Mouse (Mus musculus) yolk sac, embryonic 10.5 days (tissue): ENCODE measurements at regions not wholly inside any gene's neighbourhood (a gene's known extent, or its start where the extent isn't known, plus 50 kb on each side); places are given as distances from the start of the nearest gene placed in this dataset.
"Not testable (repeated sequence)": the region's sequence is repeated elsewhere in the genome, so short reads cannot be mapped to it uniquely, and the experiment has no call there.

Experiments
- DNase-seq: peaks from one replicate; pipeline ENCODE4 v3.0.0-alpha.2; 2017; ENCODE audit warnings: low spot score

DNA sequence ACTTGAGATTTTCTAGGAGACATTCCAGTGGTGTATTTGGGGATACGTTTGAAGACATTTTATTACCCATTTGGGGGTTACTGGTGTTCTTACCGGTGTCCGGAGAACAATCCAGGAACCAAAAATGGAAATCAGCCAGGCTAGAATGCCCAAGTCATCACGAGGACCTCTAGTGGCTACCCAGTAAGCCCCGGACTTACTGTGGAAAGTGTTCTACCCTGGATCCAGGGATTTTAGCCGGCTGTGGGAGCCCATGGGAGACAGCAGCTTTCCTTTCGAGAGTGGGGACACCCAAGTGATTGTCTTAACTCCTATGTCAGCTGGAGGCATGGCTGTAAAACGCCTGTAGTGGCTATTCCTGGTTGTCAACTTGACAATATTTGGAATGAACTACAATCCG, 77.0 kb upstream of the Lemd2 start:
- DNase-seq: no peak

DNA sequence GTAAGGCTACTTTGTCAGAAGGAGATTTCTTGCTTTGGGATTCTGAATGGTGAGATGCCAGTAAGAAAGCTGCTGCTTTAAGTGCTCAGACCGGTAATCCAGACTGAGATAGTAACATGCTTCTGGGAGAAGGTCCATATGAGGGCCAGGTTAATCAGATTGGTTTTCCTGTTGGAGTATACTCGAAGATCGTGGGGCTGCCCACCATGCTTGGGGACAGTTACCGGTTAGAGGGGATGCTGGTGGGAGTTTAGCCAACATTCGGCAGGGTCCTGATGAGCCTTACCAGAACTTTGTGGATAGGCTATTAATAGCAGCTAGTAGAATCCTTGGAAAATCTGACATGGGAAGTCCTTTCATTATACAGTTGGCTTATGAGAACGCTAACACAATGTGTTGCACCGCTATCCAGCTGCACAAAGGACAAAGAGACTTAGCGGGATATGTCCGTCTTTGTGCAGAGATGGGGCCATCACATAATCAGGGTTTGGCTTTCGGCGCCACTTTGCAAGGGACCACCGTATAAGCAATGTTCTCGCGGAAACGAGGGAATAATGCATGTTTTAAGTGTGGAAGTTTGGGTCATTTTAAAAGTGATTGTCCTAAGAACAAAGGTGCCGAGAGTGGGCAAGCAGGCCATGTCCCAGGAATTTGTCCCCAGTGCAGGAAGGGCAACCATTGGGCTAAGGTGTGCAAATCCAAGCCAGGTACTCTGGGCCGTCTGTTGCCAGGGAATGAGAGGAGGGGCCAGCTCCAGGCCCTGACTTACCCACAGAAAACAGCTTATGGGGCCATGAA, 75.4 kb upstream of the Lemd2 start:
- DNase-seq: not testable (repeated sequence)

DNA sequence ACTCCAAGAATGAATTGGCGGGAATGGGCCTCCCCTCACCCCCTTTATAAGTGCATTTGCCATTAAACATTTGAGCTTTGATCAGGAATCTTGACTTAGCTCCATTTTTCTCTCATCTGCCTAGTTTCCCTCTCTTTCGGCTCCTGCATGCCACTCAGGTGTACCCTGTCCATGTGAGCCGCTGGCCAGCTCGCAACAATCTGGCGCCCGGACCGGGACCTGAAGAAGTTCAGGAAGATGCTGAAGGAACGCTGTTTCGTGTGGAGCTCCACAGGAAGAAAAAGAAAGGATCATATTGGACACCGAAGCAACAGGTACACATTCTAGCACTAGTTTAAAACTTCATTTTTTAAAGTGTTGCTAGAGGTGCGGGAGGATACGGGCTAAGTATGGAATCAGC, 73.5 kb upstream of the Lemd2 start:
- DNase-seq: not testable (repeated sequence)

DNA sequence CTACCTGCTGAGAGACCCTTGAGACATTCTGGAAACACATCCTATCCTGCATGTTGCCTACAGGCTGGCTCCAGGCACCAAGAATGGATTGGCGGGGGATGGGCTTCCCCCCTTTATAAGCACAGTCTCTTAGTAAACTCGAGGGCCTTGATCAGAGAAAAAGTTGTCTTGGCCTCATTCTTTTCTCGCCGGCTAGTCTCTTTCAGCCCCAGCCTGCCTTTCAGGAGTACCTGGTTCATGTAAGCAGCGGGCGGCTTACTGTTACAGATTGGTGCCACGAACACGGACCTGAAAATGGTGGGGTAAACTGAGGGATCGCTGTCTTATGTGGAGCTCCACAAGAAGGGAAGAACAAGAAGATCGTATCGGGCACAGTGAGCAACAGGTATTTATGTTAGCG, 67.5 kb upstream of the Lemd2 start:
- DNase-seq: not testable (repeated sequence)

DNA sequence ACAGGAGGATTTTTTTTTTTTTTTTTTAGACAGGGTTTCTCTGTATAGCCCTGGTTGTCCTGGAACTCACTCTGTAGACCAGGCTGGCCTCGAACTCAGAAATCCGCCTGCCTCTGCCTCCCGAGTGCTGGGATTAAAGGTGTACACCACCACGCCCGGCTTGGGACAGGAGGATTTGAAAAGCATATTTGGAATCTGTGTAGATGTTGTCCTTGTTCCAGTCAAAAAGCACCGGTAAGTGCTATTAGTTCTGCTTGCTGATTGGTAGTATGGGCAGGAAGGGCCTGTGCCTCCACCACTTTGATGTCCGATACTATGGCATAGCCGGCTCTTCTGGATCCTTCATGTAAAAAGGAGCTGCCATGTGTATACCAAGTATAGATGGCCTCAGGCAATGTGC, 66.5 kb upstream of the Lemd2 start:
- not testable (repeated sequence) for DNase-seq

DNA sequence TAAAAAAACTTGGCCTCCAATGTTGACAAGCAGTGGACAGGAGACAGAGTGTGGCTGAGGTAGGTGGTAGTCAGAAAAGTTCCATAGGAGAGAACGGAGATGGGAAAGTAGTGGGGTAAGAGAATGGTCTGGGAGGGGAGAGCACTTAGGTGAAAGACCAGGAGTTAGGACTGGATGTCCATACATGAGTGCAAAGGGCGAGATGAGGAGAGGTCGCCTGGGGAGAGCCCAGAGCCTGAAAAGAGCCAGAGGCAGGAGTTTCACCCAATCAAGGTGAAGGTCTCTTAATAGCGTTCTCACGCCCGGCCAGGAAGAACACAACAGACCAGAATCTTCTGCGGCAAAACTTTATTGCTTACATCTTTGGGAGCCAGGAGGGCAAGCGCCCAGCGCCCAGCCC, 60.3 kb upstream of the Lemd2 start:
- not testable (repeated sequence) for DNase-seq

DNA sequence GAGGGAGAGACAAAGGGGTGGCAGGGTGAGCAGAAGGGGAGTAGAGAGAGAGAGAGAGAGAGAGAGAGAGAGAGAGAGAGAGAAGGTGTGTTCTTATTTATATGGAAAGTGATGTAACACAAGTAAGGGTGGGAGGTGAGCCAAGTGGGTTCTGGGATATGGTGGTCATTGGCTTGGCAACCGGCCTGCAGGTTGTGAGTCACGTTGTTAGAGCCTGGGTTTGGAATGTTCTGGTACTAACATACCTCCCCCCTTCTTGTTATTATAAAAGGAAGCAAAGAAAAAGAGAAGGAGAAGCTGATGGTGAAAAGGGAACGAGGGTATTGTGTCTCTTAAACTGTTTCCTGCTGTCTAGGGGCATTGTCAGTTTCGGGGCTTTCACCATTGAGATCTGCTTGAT, 58.3 kb upstream of the Lemd2 start:
- DNase-seq: no peak

DNA sequence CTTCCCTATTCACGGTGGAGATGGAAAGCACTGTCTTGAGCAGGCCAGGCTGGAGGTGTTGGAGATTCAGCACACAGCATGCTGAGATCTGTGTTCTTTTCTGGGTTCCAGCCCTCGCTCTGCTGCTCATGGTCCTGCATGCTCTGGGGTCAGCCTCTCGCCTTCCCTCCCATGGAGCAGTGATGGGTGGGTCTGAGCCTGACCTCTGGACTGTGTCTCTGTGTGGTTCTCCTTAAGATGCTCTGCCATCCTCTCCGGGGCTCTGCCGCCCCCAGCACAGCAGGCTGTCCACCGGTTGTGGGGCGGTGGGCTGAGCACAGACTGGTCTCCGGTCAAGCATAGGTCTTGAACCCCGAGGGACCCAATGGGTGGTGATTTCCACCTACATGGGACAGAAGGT, 57.7 kb upstream of the Lemd2 start:
- no peak for DNase-seq

DNA sequence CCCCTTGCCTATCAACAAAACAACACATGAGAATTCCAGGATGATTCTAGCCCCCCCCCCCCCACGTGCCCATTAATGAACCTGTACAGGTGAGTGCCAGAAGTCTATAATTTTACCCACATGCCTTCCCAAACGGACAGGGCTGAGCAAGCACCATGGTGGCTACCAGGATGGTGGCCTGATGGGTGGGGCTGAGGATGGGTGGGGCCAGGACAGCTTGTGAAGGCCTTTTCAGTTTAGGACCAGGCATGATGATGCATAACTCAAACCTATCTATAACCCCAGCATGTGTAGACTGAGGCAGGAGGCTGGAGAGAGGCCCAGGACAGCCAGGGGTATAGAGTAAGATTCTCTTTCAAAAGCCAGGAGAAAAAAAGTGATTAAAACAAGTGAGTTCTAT, 57.0 kb upstream of the Lemd2 start:
- DNase-seq: no peak

DNA sequence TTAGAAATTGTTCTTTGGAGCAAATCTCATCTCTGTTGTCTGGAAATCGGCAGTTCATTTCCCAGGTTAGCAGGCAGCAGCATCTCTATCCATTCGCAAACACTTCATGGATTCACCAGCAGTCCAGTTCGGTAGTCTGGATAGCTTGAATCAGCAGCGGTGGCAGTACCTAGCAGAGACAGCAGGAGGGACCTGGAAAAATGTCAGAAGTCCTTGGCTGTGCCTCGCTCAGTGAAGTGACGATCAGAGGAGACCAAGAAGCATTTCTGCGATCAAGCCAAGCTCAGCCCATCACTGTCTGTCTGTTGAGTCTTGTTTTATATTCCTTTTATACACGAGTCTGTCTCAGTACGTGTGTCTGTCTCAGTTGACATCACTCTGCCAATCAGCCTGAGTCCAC, 55.8 kb upstream of the Lemd2 start:
- DNase-seq: no peak

DNA sequence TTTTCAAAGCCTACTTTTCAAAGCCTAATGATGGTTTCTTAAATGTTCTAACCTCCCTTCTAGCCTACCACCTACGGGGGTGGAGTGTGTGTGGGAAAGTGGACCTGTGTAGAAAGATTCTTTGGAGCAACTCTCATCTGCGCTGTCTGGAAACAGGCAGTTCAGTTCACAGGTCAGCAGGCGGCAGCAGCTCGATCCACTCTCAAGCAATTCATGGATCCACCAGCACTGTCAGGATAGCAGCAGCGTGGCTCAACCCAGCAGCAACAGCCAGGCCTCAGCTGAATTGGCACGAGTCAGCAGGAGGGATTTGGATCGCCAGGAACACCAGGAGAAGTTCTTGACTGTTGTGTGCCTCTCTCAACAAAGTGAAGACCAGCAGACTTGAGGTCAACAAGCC, 53.1 kb upstream of the Lemd2 start:
- DNase-seq: no peak

DNA sequence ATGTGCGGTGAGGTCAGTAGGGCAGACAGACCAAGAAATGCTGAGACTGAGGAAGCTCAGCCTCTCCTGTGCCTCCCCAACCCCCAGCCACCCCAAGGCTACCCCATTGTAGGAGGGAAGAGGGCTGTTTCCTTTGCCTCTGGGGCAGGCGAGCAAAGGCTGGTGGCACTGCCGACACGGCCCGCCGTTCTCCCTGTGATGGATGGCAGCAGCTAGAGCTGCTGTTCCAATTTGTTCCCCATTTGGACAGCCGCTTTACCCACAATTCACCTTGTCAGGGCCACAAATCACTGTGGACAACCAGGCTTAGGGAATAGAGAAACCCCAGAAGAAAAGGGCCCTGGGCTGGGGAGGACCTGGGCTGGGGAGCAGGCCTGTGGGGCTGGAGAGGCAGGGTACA, 51.5 kb upstream of the Lemd2 start:
- no peak for DNase-seq
